Mouse (Mus musculus) cerebellum, postnatal 10 days (tissue): ENCODE data around the gene Pex16.

Source experiments
- DNase-seq, 2 experiments: peaks; one replicate each; pipeline ENCODE4 v3.0.0; 2021; ENCODE audit warnings: mixed read lengths in 2 of 2

Gene Pex16

GRCm38 (mm10) chr2:92370821-92371805, 3.4 kb upstream of the Pex16 start:
- DNase-seq = peak; percentile 74 to 80

DNA sequence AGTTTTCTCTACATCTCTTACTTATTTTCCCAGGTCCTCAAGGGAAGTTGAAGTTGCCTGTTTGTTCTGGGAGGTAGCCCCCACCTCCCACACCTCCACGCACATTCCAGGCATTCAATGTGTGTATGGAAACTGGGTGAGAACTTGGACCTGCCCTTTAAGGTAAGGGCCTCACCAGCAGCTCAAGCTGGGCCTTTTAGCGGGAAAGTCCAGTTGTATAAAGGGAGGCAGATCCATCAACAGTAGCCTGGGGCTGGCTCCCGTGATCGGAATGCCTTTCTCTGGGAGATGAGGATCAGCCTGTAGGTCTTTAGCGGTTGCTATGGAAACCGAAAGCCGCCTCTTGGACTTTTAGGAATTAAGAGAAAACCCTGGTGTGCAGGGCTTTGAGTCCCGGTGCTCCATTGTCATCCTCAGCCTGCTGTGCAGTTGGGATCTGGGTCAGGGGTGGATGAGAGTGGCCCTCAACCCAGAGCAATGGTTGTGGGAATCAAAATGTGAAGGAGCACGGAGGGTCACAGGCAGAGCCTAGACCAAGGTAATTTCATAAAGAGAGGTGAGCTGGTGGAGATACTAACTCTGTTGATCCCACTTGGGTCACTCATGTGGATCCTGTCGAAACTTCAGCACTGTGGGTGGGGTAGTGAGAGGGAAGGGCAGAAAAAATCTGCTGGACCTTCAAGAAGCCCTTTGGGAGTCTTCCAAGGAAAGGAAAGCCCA, 2.3 kb upstream of the Pex16 start:
- DNase-seq = peak; percentile 14 to 27

DNA sequence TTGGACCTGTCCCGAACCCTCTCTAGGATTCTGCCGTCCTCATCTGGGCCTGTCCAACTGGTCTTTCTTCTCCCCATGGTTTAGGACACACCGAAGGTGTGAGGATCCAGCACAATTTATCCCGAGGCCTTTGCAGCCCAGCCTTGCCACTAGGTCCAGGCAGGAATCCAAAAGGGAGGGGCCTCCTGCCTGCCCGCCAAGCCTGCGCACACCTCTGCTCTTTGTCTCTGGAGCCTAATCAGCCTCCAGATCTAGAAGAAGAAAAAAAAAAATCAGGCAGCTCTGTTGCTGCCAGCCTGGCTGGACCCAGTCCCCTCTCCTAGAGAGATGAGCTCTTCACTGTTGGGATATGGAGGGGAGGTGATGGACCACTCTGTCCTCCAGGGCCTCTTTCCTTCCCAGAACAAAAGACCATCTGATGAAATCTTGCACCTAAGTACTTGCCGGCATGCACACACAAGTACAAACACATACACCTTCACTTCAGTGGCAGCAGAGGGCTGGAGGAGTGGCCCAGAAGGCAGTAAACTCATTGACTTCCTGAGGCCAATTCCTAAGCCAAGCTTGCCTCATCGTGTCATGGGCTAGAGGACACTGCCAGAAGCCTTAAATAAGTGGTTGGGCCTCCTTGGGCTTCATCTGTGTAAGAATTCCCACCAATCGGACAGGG, 1.6 kb upstream of the Pex16 start:
- peak; percentile 87 for DNase-seq

DNA sequence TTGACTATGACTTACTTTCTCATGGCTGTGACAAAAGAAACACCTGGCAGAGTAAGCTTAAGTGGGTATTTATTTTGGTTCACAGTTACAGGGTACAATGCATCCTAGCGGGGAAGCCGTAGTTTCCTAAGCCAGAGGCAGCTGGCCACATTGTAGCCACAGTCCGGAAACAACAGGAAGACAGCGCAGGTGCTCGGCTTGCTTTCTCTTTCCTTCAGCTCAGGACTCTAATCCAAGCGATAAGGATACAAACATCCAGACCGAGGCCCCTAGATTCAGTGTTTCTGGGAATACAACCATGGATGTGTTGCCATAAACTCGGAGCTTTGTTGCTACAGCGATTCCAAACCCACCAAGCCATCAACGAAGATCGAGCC, 1.1 kb upstream of the Pex16 start:
- DNase-seq = no peak

- peak; percentile 93 to 96 for DNase-seq
Observed at GRCm38 (mm10) chr2:92375099-92375623, 685 bp downstream of the Pex16 start.

- DNase-seq = no peak
Observed at GRCm38 (mm10) chr2:92375788-92376187, 1.3 kb downstream of the Pex16 start.

- DNase-seq = no peak
Observed at GRCm38 (mm10) chr2:92376300-92376699, 1.8 kb downstream of the Pex16 start.

DNA sequence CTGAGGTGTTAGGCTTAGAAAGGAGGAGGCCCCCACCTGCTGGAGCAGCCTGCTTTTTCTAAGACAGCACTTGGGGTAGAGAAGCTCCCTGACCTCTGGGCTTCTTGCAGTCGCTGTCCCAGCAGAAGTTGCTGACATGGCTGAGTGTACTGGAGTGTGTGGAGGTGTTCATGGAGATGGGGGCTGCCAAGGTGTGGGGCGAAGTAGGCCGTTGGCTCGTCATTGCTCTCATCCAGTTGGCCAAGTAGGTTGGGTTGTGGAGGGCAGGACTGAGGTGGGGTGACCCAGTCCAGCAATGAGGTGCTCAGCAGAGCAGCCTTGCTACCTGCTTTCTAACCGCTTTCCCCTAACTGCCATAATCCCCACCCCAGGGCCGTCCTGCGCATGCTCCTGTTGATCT, 2.8 kb downstream of the Pex16 start:
- no peak for DNase-seq

GRCm38 (mm10) chr2:92379783-92380494, 5.5 kb downstream of the Pex16 start:
- DNase-seq = no peak

DNA sequence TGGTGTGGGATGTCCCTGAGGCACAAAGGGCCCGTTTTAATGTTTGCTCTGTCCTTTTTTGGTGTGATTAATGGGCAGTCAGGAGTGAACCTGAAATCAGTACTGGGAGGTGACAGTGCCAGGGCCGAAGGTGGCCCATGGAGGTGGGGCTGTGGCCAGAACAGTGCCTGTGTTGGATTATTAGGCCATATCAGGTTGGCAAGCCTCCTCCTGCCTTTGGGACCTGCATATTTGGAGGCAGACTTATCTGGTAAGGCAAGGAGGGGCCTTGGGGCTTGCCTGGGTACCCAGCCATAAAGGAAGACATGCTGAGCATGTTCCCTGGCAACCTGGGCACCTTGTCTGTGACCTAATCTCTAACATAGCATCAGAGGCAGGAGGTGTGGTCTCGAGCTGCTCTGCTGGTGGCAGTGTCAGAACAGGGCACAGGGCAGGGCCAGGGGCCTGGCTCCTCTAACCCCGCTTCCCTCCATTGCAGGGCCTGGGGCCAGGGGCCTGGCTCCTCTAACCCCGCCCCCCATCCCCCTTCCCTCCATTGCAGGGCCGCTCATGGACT, 6.1 kb downstream of the Pex16 start:
- DNase-seq = no peak

DNA sequence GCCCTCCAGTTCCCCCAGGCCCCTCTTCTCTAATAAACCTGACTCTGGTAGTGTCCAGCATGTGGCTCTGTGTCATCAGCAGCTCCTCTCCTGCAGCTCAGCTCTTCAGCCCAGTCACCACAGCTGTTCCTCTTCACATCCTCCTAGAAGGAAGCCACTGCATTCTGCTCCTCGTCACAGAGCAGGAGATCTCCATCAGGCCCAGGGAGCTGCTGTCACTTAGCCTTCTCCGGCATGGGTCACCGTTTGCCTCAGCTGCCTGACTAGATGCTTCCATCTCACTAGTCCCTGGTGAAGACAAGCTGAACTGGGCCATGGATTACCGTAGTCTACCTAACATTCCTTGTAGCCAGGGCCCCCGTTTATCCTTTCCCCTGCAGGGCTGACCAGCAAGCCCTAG, 6.7 kb downstream of the Pex16 start:
- DNase-seq = no peak

DNA sequence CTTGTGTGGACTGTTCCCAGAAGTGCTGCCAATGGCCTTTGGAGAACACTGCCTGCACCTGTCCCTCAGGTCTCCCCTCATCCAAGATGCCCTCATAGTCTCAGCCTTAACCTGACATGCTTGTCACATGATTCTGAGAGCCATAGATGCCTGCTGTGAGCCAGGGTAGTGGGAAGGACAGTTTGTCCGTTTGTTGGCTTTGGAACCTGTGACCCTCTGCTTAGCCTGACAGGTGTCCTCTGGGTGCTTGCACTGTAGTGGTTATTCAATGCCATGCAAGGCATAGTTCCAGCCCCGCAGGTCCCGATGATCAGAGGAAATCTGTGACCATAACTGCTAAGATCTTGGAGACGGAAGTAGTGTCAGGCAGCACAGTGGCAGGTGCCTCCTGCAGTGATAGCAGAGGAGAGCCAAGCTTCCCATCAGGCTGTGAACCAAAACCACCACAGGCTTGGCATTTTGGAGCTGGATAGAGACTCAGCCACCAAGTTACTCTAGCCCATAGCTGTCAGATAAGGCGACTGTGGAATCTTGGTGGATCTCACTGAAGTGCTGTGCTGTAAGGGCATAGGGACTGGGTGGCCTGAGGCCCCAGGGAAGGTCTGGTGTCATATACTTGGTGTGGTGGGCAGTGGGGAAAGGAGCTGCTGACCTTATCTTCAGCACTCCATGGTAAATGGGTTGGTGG, 7.6 kb downstream of the Pex16 start, which contains the start of gene 1700029I15Rik:
Gene 1700029I15Rik, plus strand, starts transcription at position 638 of the 688 bp plus-strand sequence.
- DNase-seq = peak; percentile 49 to 61

DNA sequence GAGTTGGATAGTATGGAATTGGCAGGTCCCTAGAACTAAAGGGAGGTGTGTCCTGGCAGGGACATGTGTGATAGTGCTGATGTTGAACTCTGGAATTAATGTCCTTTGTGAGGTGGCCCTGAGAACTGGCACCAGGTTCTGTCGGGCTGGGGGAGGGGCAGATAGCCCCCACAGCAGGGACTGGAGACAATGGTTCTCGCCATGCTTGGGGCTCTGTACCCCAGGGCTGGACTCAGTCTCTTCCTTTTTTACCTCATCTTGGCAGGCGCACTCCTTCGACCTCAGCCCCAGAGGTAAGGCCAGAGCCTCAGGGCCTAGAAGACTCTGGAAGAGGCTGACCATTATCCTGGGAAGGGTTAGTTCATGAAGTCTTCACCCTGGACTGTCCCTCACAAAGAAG, 8.3 kb downstream of the Pex16 start:
- no peak for DNase-seq

- no peak for DNase-seq
Observed at GRCm38 (mm10) chr2:92384101-92384500, 9.6 kb downstream of the Pex16 start.

- peak; percentile 43 to 51 for DNase-seq
Observed at GRCm38 (mm10) chr2:92385113-92386051, 10.9 kb downstream of the Pex16 start.

DNA sequence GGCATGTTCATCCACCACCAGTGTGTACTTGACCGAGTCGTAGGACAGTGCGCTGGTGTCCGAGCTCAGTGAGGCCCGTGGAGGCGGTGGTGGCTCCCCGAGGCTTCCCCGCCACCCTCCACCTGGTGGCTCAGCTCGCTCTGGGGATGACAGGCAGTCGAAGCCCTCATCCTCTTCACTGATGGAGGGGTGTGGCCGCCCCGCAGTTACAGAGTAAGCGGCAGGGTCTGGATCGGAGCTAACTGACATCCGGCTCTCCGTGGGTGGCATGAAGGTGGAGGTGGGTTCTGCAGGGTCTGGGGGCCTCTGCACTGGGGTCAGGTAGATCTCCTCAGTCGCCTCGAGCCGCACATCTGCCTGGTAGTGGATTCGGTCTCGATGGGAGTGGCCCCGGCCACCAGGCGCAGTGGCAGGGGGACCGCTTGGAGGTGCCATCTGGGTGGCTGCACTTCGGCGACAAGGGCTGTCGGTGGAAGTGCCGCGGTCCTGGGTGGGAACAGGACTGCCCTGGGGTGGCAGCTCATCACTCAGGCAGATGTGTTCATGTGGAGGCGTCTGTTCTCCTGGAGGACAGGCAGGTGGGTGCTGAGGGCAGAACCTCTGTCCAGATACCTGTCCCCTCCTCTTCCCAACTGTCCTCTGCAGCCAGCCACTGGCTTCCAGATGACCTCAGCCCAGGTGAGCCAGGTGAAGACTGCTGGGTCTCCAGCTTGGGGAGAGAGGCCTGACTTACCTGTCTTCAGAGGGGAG, 12.5 kb downstream of the Pex16 start:
- DNase-seq = peak in 1 of 2 experiments; percentile 37

DNA sequence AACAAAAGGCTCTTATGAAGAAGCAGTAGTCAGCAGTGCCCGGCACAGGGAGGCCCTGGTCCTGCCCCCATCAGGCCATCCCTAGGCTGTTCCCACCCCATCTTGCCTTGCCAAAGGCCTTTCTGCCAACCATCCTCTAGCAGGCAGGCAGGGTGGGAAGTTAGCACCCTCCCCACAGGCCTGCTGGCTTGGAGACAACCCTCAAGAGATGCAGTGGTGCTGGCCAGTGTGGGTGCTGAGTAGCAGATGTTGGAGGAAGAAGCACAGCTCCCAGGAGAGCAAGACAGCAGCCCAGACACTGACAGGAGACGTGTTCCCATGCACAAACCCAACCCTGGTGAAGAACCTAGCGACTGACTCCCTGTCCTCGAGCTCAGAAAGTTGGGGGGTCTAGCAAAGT, 13.2 kb downstream of the Pex16 start:
- peak in 1 of 2 experiments; percentile 26 for DNase-seq

DNA sequence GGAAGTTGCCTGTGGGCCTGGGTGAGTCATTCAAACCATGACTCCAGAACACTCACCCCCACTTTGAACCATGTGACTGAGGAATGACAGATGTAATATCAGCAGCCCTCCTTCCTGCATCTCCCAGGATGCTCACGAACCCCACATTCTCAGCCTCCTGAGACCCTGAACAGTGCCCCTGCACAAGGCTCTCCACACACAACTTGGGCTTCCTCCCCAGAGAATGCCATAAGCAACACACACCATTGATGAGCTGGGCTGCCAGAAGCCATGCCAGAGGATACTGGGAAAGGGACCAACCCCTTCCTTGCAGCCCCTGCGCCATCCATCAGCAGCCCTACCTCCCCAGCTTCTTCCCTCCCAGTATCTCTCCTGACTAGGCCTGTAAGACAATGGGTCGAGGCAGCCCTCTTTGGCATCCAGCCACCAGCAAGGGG, 13.6 kb downstream of the Pex16 start:
- DNase-seq = peak; percentile 49 to 51
